Comparison of ENCODE assay signal across 9 mouse cellular contexts in the genomic region with DNA sequence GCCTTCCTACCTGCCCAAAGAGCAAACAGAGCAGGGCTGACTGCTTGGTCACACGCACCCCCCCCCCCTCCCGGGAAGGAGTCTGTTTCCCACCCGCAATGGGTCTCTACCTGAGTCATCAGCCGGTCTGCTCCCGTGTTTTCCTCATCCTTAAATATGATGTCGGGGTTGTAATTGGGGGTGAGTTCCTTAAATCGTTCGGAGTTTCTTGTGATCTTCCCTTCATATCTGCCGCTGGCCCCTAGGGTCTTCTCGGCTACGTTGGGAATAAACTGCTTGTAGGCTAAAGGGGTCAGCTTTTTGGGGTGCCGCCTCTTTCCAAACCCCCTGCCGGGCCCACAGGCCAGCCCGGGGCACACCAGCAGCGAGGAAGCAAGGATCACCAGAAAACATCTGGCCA. TPM values are rescaled to one million over a fixed set of nuclear protein-coding genes. Genes with fewer than 3 reads are reported as not detected.
DNase-seq lines count a peak whose midpoint lies in the region; ATAC-seq and TF ChIP-seq lines count a peak whose summit lies in the region.
"Had no signal": no experiment of that assay in that cellular context is flagged by ENCODE, and none has a peak within 500 bp of the region (broad histone marks: within the 10 kb centered on the region; RNA-seq: fewer than 3 reads in every experiment).

No protein-coding gene starts in this region.

- H3K27me3 ChIP-seq in heart, embryonic 16.5 days (ENCODE audit: control insufficient read depth, insufficient read depth, low read length) = peaks cover 97% of the 10 kb centered on the region
- H3K27me3 ChIP-seq in forebrain, embryonic 16.5 days (replicated peaks; ENCODE audit: control insufficient read depth, insufficient read depth, low read length) = peaks cover 84% of the 10 kb centered on the region
- H3K27me3 ChIP-seq in midbrain, embryonic 10.5 days (ENCODE audit: low read depth, poor library complexity, severe bottlenecking) = peaks cover 94% of the 10 kb centered on the region

- H3K9ac ChIP-seq in heart, embryonic 16.5 days (ENCODE audit: low read length) = no peak overlapping the region; the same call in 1 of the 2 replicates
- H3K9ac ChIP-seq in ES-E14 (ENCODE audit: insufficient read depth, low read depth, low read length, poor library complexity, severe bottlenecking) = no peak overlapping the region
- H3K9ac ChIP-seq in forebrain, embryonic 16.5 days (replicated peaks; ENCODE audit: low read depth, low read length) = peak overlapping the region; percentile 63

- H3K27ac ChIP-seq in heart, embryonic 16.5 days (ENCODE audit: low read length) = no peak overlapping the region
- no peak overlapping the region for H3K27ac ChIP-seq in ES-E14 (ENCODE audit: insufficient read depth, low read depth, low read length, poor library complexity, severe bottlenecking)
- H3K27ac ChIP-seq in forebrain, embryonic 16.5 days (ENCODE audit: low read length) = peak overlapping the region; percentile 72; the same call in 1 of the 2 replicates
- peak overlapping the region; percentile 88 for H3K27ac ChIP-seq in midbrain, embryonic 10.5 days (replicated peaks)

- H3K9me3 ChIP-seq in heart, embryonic 16.5 days (replicated peaks; ENCODE audit: control insufficient read depth, low read length) = no peaks in the 10 kb centered on the region
- no peaks in the 10 kb centered on the region for H3K9me3 ChIP-seq in ES-E14 (ENCODE audit: control insufficient read depth, insufficient read depth, low read depth, low read length)
- no peaks in the 10 kb centered on the region for H3K9me3 ChIP-seq in forebrain, embryonic 16.5 days (ENCODE audit: control insufficient read depth, low read length)
- no peaks in the 10 kb centered on the region for H3K9me3 ChIP-seq in midbrain, embryonic 10.5 days (replicated peaks)

- WGBS in heart, embryonic 16.5 days = 2% methylated on average over 15 of the region's 15 CpGs
- 3% methylated on average over 15 of the region's 15 CpGs for WGBS in forebrain, embryonic 16.5 days
- 1% methylated on average over 15 of the region's 15 CpGs for WGBS in midbrain, embryonic 10.5 days

- no peak for DNase-seq in heart, adult 8-10 months (ENCODE audit: low spot score)
- DNase-seq in ES-E14 (ENCODE audit: low read depth, low spot score) = no peak
- no peak for DNase-seq in midbrain, embryonic 10.5 days (ENCODE audit: low spot score)
- no peak for DNase-seq in layer of hippocampus, postnatal 14 days (ENCODE audit: low spot score in 2 of 2)
- DNase-seq in left cerebral cortex, postnatal 14 days (ENCODE audit: low spot score in 2 of 2) = no peak

- peak overlapping the region; percentile 57 for H3K4me2 ChIP-seq in heart, embryonic 16.5 days (ENCODE audit: low read depth, low read length)
- peak overlapping the region; percentile 87 for H3K4me2 ChIP-seq in forebrain, embryonic 16.5 days (ENCODE audit: low read length)

- in situ Hi-C loops in ES-E14 (cut with MboI; ENCODE audit: low sequenced_read_pairs in 2 of 2, unreplicated experiment in 2 of 2) = loop anchor here (10.0 to 25.0 kb wide), 4 partner anchors 302 to 1008 kb away; partner anchors contain the start of genes En2 (in 1 of the 2) and Mnx1 (in 1 of the 2)

- H3K4me3 ChIP-seq in heart, embryonic 16.5 days (ENCODE audit: low read length) = peak overlapping the region; percentile 33
- H3K4me3 ChIP-seq in ES-E14 (ENCODE audit: insufficient read depth in 1 of 2, low read depth in 1 of 2, low read length in 2 of 2, poor library complexity in 1 of 2, severe bottlenecking in 1 of 2) = peak overlapping the region; percentile 5 to 39; a peak in 2 of 4 replicates
- peak overlapping the region; percentile 55 for H3K4me3 ChIP-seq in forebrain, embryonic 16.5 days (replicated peaks; ENCODE audit: low read length)
- H3K4me3 ChIP-seq in midbrain, embryonic 10.5 days = peak overlapping the region; percentile 74

- H3K4me1 ChIP-seq in heart, embryonic 16.5 days (ENCODE audit: control insufficient read depth, insufficient read depth, low read length) = peaks cover 5% of the 10 kb centered on the region; the same call in 1 of the 2 replicates
- peaks cover 0 to 8% of the 10 kb centered on the region in 2 experiments; a peak in 1 of 4 replicates for H3K4me1 ChIP-seq in ES-E14 (ENCODE audit: control insufficient read depth in 2 of 2, insufficient read depth in 2 of 2, low read length in 2 of 2, poor library complexity in 1 of 2)
- peaks cover 30% of the 10 kb centered on the region for H3K4me1 ChIP-seq in forebrain, embryonic 16.5 days (replicated peaks; ENCODE audit: control insufficient read depth, insufficient read depth, low read length)
- peaks cover 65% of the 10 kb centered on the region for H3K4me1 ChIP-seq in midbrain, embryonic 10.5 days

- no peak for ATAC-seq in heart, embryonic 16.5 days (replicated peaks; ENCODE audit: extremely low read depth, insufficient read depth, low FRiP score)
- no peak for ATAC-seq in forebrain, embryonic 16.5 days
- no peak for ATAC-seq in monocyte, adult 5-6 weeks (replicated peaks; ENCODE audit: insufficient number of reproducible peaks, low FRiP score, low TSS enrichment, poor library complexity, severe bottlenecking)

- no peaks in the 10 kb centered on the region for H3K36me3 ChIP-seq in heart, embryonic 16.5 days (ENCODE audit: control insufficient read depth, insufficient read depth)
- H3K36me3 ChIP-seq in ES-E14 (ENCODE audit: control insufficient read depth, insufficient read depth, low read length, poor library complexity, severe bottlenecking) = no peaks in the 10 kb centered on the region
- H3K36me3 ChIP-seq in forebrain, embryonic 16.5 days (ENCODE audit: control insufficient read depth, insufficient read depth) = no peaks in the 10 kb centered on the region
- no peaks in the 10 kb centered on the region for H3K36me3 ChIP-seq in midbrain, embryonic 10.5 days

- intact Hi-C loops in left cerebral cortex, postnatal 14 days (cut with DNase I) = loop anchor here (10.0 kb wide), 1 partner anchor 808 kb away; no protein-coding TSS in a partner anchor

TF ChIP-seq in ES-E14, 5 proteins besides CTCF, POLR2A, EP300 and RAD21:
- no peak for TF ChIP-seq ZC3H11A (IDR thresholded peaks at IDR 0.05; ENCODE audit: borderline replicate concordance, low read depth, low read length)
- TF ChIP-seq MAFK (IDR thresholded peaks at IDR 0.05; ENCODE audit: insufficient read depth, low read depth, low read length) = no peak

RNA-seq across cellular contexts. Expression of gene Shh, which starts 0.7 kb away (rescaled TPM):
- 0.14 and 0.82 TPM in 2 replicates for polyA plus RNA-seq in heart, embryonic 16.5 days (2015; fragmentation: Nextera tagmentation; extraction: Ambion mirVana)
- total RNA-seq in heart, adult 8-10 months (2022) = not detected
- total RNA-seq in ES-E14 (2012; rRNA removed) = not detected in 2 replicates
- polyA plus RNA-seq in forebrain, embryonic 16.5 days (2015; fragmentation: Nextera tagmentation; extraction: Ambion mirVana) = 0.62 and 1.2 TPM in 2 replicates
- 7.2 and 7.3 TPM in 2 replicates for polyA plus RNA-seq in midbrain, embryonic 10.5 days (2016; fragmentation: Nextera tagmentation; extraction: Ambion mirVana)
- not detected in 3 replicates for total RNA-seq in monocyte, adult 5-6 weeks (2017)
- 1 to 10 TPM; 1.4 TPM for total RNA-seq in layer of hippocampus, postnatal 14 days (2021)
- 1 to 10 TPM; 2.9 to 3.4 TPM for total RNA-seq in left cerebral cortex, postnatal 14 days (2021)
- total RNA-seq: megakaryocyte, adult 5-6 weeks had no signal

Comparison
In these comparisons a context has a peak if more than half of its experiments do, and no peak if none do; other contexts are left out.
1. H3K27ac ChIP-seq: peak in forebrain, embryonic 16.5 days (single experiment) and midbrain, embryonic 10.5 days (single experiment); none in heart, embryonic 16.5 days (single experiment) and ES-E14 (single experiment).
2. H3K4me3 ChIP-seq: peak in every context shown above with its lines; median percentile 74 in midbrain, embryonic 10.5 days; 55 in forebrain, embryonic 16.5 days; 33 in heart, embryonic 16.5 days; 22 in ES-E14.